Comparison of ENCODE assay signal across 10 mouse cellular contexts in the genomic region with DNA sequence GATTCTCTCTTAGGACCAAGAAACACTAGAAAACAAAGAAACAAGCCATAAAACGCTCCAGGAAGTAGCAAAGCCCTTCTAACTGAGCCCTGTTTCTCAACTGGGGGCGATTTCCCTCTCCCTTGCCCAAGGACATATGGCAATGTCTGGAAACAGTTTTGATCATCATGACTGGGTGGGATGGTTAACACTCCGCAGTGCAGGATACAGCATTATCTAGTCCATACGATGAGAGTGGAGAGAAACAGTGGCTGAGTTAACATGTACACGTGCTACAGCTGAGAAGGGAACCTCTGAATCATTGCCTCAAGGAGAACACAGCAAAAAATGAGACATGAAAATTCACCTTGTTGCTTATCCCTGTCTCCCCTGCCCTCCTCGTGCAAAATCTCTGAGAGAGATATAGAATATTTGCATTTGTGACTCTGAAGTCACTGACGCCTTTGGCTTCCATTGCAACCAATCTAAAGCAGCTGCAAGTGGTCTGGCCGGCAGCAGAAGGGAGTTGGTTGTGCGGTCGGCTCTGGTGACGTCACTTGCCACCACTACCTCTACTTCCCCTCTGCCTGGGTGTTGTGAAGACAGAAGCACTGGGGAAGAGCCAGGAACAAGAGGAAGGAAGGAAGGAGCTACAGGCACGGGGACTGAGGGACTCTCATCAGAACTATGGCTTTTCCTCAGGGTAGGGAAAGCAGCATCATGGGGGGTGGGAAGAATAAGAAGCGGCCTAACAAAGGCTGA.
A peak's percentile ranks its signal among the peaks of the same experiment; 100 is the strongest.
DNase-seq lines count a peak whose midpoint lies in the region; ATAC-seq and TF ChIP-seq lines count a peak whose summit lies in the region.
"Had no signal": no experiment of that assay in that cellular context is flagged by ENCODE, and none has a peak within 500 bp of the region (broad histone marks: within the 10 kb centered on the region; RNA-seq: fewer than 3 reads in every experiment).

No protein-coding gene starts in this region.

- WGBS in forebrain, embryonic 12.5 days, result 69% methylated on average over 13 of the region's 13 CpGs
- WGBS in forebrain, embryonic 14.5 days, result 69% methylated on average over 13 of the region's 13 CpGs
- WGBS in kidney, adult 2 months, result 81% methylated on average over 13 of the region's 13 CpGs

- H3K4me1 ChIP-seq in forebrain, embryonic 12.5 days, result peaks cover 96% of the 10 kb centered on the region
- peaks cover 65% of the 10 kb centered on the region for H3K4me1 ChIP-seq in forebrain, embryonic 14.5 days (ENCODE audit: control insufficient read depth, insufficient read depth, low read length)
- H3K4me1 ChIP-seq in kidney, adult 2 months (ENCODE audit: control insufficient read depth, insufficient read depth, low read length), result peaks cover 5% of the 10 kb centered on the region; the same call in 1 of the 2 replicates

- H3K27me3 ChIP-seq in forebrain, embryonic 12.5 days, result no peaks in the 10 kb centered on the region
- no peaks in the 10 kb centered on the region for H3K27me3 ChIP-seq in forebrain, embryonic 14.5 days (replicated peaks; ENCODE audit: control insufficient read depth, insufficient read depth, low read length)
- no peaks in the 10 kb centered on the region for H3K27me3 ChIP-seq in kidney, adult 2 months (replicated peaks; ENCODE audit: control insufficient read depth, insufficient read depth, low read length)
- H3K27me3 ChIP-seq: kidney, embryonic 15.5 days; limb, embryonic 12.5 days had no signal

- TF ChIP-seq POLR2A in kidney, adult 2 months (IDR thresholded peaks at IDR 0.05; ENCODE audit: low read depth, low read length), result no peak

- peak overlapping the region; percentile 21; the same call in 1 of the 2 replicates for H3K27ac ChIP-seq in forebrain, embryonic 12.5 days
- H3K27ac ChIP-seq in forebrain, embryonic 14.5 days (ENCODE audit: low read depth, low read length), result no peak overlapping the region
- no peak overlapping the region for H3K27ac ChIP-seq in kidney, adult 2 months (ENCODE audit: insufficient read depth, low read depth, low read length)
- H3K27ac ChIP-seq: kidney, embryonic 15.5 days; limb, embryonic 12.5 days had no signal

- no peaks in the 10 kb centered on the region for H3K9me3 ChIP-seq in forebrain, embryonic 12.5 days
- H3K9me3 ChIP-seq in forebrain, embryonic 14.5 days (replicated peaks; ENCODE audit: control insufficient read depth, low read length), result no peaks in the 10 kb centered on the region
- H3K9me3 ChIP-seq: kidney, embryonic 15.5 days; limb, embryonic 12.5 days had no signal

- no peak for ATAC-seq in forebrain, embryonic 12.5 days (ENCODE audit: low FRiP score)
- ATAC-seq in forebrain, embryonic 14.5 days, result no peak
- ATAC-seq in inflammation-experienced regulatory T-cells, adult 6 months, result no peak

- no peak overlapping the region for H3K4me3 ChIP-seq in forebrain, embryonic 12.5 days (replicated peaks)
- H3K4me3 ChIP-seq in forebrain, embryonic 14.5 days (ENCODE audit: low read depth, low read length), result no peak overlapping the region
- H3K4me3 ChIP-seq in kidney, adult 2 months (ENCODE audit: insufficient read depth, low read depth, low read length), result no peak overlapping the region
- H3K4me3 ChIP-seq: kidney, embryonic 15.5 days; limb, embryonic 12.5 days had no signal

- no peaks in the 10 kb centered on the region for H3K36me3 ChIP-seq in forebrain, embryonic 12.5 days (replicated peaks)
- no peaks in the 10 kb centered on the region for H3K36me3 ChIP-seq in forebrain, embryonic 14.5 days (ENCODE audit: control insufficient read depth, insufficient read depth, low read length)
- H3K36me3 ChIP-seq in kidney, adult 2 months (ENCODE audit: control insufficient read depth, insufficient read depth, low read length), result no peaks in the 10 kb centered on the region
- H3K36me3 ChIP-seq: kidney, embryonic 15.5 days; limb, embryonic 12.5 days had no signal

- no peak for TF ChIP-seq CTCF in kidney, adult 2 months (conservative IDR thresholded peaks at IDR 0.05; ENCODE audit: insufficient read depth, insufficient read length, low read depth, low read length)

- H3K9ac ChIP-seq in forebrain, embryonic 12.5 days, result no peak overlapping the region
- H3K9ac ChIP-seq in forebrain, embryonic 14.5 days (ENCODE audit: low read length), result no peak overlapping the region
- H3K9ac ChIP-seq: kidney, embryonic 15.5 days; limb, embryonic 12.5 days had no signal

- H3K4me2 ChIP-seq in forebrain, embryonic 12.5 days, result no peak overlapping the region
- no peak overlapping the region for H3K4me2 ChIP-seq in forebrain, embryonic 14.5 days (ENCODE audit: low read length)
- H3K4me2 ChIP-seq: kidney, embryonic 15.5 days; limb, embryonic 12.5 days had no signal

- no peak for DNase-seq in forebrain, embryonic 14.5 days (ENCODE audit: low spot score)
- peak; percentile 51 for DNase-seq in 416B (ENCODE audit: low read depth)
- peak; percentile 36 for DNase-seq in induced T-regulatory cell, adult 2 months (ENCODE audit: low read depth)
- DNase-seq in naive thymus-derived CD4-positive, alpha-beta T cell, adult 2 months (ENCODE audit: low read depth), result peak; percentile 41
- DNase-seq in kidney, adult 2 months, result no peak
- no peak for DNase-seq in heart, postnatal 4 days

Comparison
In these comparisons a context has a peak if more than half of its experiments do, and no peak if none do; other contexts are left out.
1. DNase-seq: peak in 416B (single experiment), induced T-regulatory cell, adult 2 months (single experiment) and naive thymus-derived CD4-positive, alpha-beta T cell, adult 2 months (single experiment); none in forebrain, embryonic 14.5 days (single experiment), kidney, adult 2 months (single experiment) and heart, postnatal 4 days (single experiment).